Mouse (Mus musculus) kidney, embryonic 15.5 days (tissue): ENCODE data around the gene Apopt1. TPM values are rescaled to one million over a fixed set of nuclear protein-coding genes. Genes with fewer than 3 reads are reported as not detected.
A peak's percentile ranks its signal among the peaks of the same experiment; 100 is the strongest.

Experiments
- ATAC-seq: fragments of 200-750 bp; cut with Nextera tagmentation; replicated peaks from 2 replicates; pipeline ENCODE4 v1.8.0; 2017; ENCODE audit warnings: moderate TSS enrichment; ENCODE audit not compliant: low FRiP score
- H3K27ac ChIP-seq: fragments of 300-500 bp; sonication (generic); 2 replicates; pipeline ENCODE4 v1.5.1; 2015; ENCODE audit warnings: mild to moderate bottlenecking, inconsistent platforms
- H3K27me3 ChIP-seq: fragments of 300-500 bp; sonication (generic); 2 replicates; pipeline ENCODE4 v1.6.1; 2015; ENCODE audit warnings: inconsistent platforms
- H3K36me3 ChIP-seq: fragments of 300-500 bp; sonication (generic); 2 replicates; pipeline ENCODE4 v1.6.1; 2015; ENCODE audit warnings: inconsistent platforms
- H3K4me1 ChIP-seq: fragments of 300-500 bp; sonication (generic); 2 replicates; pipeline ENCODE4 v1.6.1; 2015; ENCODE audit warnings: inconsistent platforms
- H3K4me2 ChIP-seq: fragments of 300-500 bp; sonication (generic); 2 replicates; pipeline ENCODE4 v1.6.1; 2015; ENCODE audit warnings: moderate library complexity, mild to moderate bottlenecking, inconsistent platforms
- H3K4me3 ChIP-seq: fragments of 300-500 bp; sonication (generic); replicated peaks from 2 replicates; pipeline ENCODE4 v1.5.1; 2015; ENCODE audit warnings: mild to moderate bottlenecking, inconsistent platforms
- H3K9ac ChIP-seq: fragments of 300-500 bp; sonication (generic); 2 replicates; pipeline ENCODE4 v1.6.1; 2015; ENCODE audit warnings: mild to moderate bottlenecking, inconsistent platforms
- H3K9me3 ChIP-seq: fragments of 300-500 bp; sonication (generic); replicated peaks from 2 replicates; pipeline ENCODE4 v1.6.1; 2016; ENCODE audit warnings: inconsistent platforms
- WGBS: fragments of 180-500 bp; shearing (Covaris S2); methylation state at CpG from one replicate; pipeline ENCODE4 v1.1.7; 2015; ENCODE audit warnings: mixed read lengths; 5-methylcytosine and 5-hydroxymethylcytosine counted together
- polyA plus RNA-seq: library from polyadenylated mRNA; unstranded; fragments of >200 nt; fragmentation: Nextera tagmentation; extraction: Ambion mirVana; gene quantifications from 2 replicates; pipeline ENCODE4 v1.2.1, GENCODE M21; 2015

Gene Apopt1
- polyA plus RNA-seq, 1 experiment from 2014 or later: 57.4 TPM

GRCm38 (mm10) chr12:111755231-111755630 lies 42.2 kb downstream of the Apopt1 start:
- peaks cover 25% of the 10 kb centered on the region for H3K4me1 ChIP-seq
- 53% methylated on average over 2 of the region's 2 CpGs for WGBS
- no peak overlapping the region for H3K9ac ChIP-seq
- no peaks in the 10 kb centered on the region for H3K27me3 ChIP-seq
- ATAC-seq: no peak
- H3K36me3 ChIP-seq: no peaks in the 10 kb centered on the region
- no peak overlapping the region for H3K4me3 ChIP-seq
- no peaks in the 10 kb centered on the region for H3K9me3 ChIP-seq
- H3K4me2 ChIP-seq: no peak overlapping the region
- H3K27ac ChIP-seq: no peak overlapping the region

- ATAC-seq: no peak
- peaks cover 33% of the 10 kb centered on the region for H3K4me1 ChIP-seq
- no peaks in the 10 kb centered on the region for H3K36me3 ChIP-seq
Observed at GRCm38 (mm10) chr12:111756082-111756697, 43.1 kb downstream of the Apopt1 start.

DNA sequence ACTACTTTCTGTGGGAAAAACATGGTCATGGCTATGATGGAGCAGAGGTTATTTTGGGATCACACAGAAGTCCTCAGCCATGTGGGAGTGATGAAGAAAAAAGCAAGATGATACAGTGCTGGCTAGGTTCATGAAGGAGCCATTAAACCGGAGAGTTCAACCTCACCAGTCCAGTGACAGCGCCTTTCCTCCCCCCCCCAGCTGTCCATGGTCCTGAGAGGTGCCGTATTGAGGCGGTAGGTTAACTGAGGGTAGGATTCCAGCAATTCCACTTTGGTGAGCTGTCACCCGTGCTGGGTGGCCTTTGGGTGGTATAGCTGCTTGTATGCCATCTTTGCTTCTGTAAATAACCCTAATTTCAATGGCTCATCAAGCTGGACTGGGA lies 43.6 kb downstream of the Apopt1 start:
- peaks cover 33% of the 10 kb centered on the region for H3K4me1 ChIP-seq
- no peaks in the 10 kb centered on the region for H3K36me3 ChIP-seq
- H3K4me2 ChIP-seq: no peak overlapping the region
- no peak overlapping the region for H3K27ac ChIP-seq
- no peak overlapping the region for H3K9ac ChIP-seq
- WGBS: 33% methylated on average over 5 of the region's 5 CpGs
- no peaks in the 10 kb centered on the region for H3K9me3 ChIP-seq
- ATAC-seq: no peak
- H3K4me3 ChIP-seq: no peak overlapping the region
- H3K27me3 ChIP-seq: no peaks in the 10 kb centered on the region

More at GRCm38 (mm10) chr12:111756082-111756697, 43.1 kb downstream of the Apopt1 start:
- 27% methylated on average over 4 of the region's 4 CpGs for WGBS
- no peaks in the 10 kb centered on the region for H3K27me3 ChIP-seq
- H3K4me3 ChIP-seq: no peak overlapping the region
- H3K9me3 ChIP-seq: no peaks in the 10 kb centered on the region
- H3K4me2 ChIP-seq: no peak overlapping the region
- H3K27ac ChIP-seq: no peak overlapping the region
- no peak overlapping the region for H3K9ac ChIP-seq

DNA sequence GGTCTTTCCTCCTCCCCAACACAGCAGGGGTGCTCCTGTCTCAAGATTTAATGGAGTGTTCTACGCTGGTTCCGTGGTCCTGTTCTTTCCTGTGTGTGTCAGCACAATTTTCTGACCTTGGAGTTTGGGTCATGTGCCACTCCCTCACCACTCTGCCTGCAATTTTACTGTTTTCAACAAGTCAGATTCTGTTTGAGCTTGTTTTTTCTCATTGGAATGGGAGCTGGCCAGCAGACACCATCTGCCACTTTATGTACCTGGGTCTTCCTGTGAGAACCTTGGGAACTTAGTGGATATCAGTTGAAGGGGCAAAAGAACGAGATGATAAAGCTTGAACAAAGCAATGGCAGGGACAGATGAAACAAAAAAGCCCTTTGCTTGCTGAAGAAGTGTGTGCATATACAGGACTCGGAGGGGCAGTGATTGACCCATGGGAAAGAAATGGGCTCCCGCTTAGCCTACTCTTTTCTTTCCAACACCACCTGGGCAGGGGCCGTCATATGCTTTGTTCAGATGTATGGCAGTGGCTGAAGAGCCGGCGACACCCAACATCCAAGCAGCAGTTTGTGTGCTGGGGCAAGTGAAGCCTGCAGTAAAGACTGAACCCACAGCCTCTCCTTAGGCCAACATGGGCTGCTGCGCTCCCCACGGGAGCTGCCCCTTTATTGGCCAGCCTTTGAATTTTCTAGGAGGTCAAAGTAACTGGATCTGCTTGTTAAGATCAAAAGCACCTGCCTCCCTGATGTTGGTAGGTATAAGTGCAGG lies 44.7 kb downstream of the Apopt1 start:
- ATAC-seq: no peak
- WGBS: 45% methylated on average over 10 of the region's 10 CpGs

GRCm38 (mm10) chr12:111758381-111759175 lies 45.5 kb downstream of the Apopt1 start, which contains the start of gene Klc1:
TSS of gene Klc1 (plus strand) at chr12:111758849.
- Histone ChIP-seq H3K9ac (peak within 1 kb of the TSS; percentile 95), H3K4me1 (peaks cover 30% of the 10 kb centered on the region), H3K36me3 (peaks cover 10% of the 10 kb centered on the region), H3K9me3 (no peaks in the 10 kb centered on the region), H3K4me2 (peak within 1 kb of the TSS; percentile 99), H3K4me3 (peak within 1 kb of the TSS; percentile 90), H3K27me3 (no peaks in the 10 kb centered on the region), H3K27ac (peak within 1 kb of the TSS; percentile 92)
- under 1% methylated on average over 83 of the region's 85 CpGs for WGBS
- peak; percentile 77 for ATAC-seq

More for the DNA sequence above, 44.7 kb downstream of the Apopt1 start:
- Histone ChIP-seq H3K9ac (peak overlapping the region; percentile 95), H3K4me3 (peak overlapping the region; percentile 90), H3K36me3 (peaks cover 2% of the 10 kb centered on the region; the same call in 1 of the 2 replicates), H3K27ac (peak overlapping the region; percentile 92; the same call in 1 of the 2 replicates), H3K9me3 (no peaks in the 10 kb centered on the region), H3K27me3 (no peaks in the 10 kb centered on the region), H3K4me2 (peak overlapping the region; percentile 99), H3K4me1 (peaks cover 33% of the 10 kb centered on the region)

- peaks cover 10% of the 10 kb centered on the region for H3K36me3 ChIP-seq
- peak overlapping the region; percentile 95 for H3K9ac ChIP-seq
- H3K4me3 ChIP-seq: peak overlapping the region; percentile 90
- H3K27me3 ChIP-seq: no peaks in the 10 kb centered on the region
- H3K4me1 ChIP-seq: peaks cover 30% of the 10 kb centered on the region
- H3K4me2 ChIP-seq: peak overlapping the region; percentile 99
- ATAC-seq: peak; percentile 57
- WGBS: 2% methylated on average over 35 of the region's 35 CpGs
- H3K27ac ChIP-seq: peak overlapping the region; percentile 92
- H3K9me3 ChIP-seq: no peaks in the 10 kb centered on the region
Observed at GRCm38 (mm10) chr12:111759176-111760061, 46.4 kb downstream of the Apopt1 start.

DNA sequence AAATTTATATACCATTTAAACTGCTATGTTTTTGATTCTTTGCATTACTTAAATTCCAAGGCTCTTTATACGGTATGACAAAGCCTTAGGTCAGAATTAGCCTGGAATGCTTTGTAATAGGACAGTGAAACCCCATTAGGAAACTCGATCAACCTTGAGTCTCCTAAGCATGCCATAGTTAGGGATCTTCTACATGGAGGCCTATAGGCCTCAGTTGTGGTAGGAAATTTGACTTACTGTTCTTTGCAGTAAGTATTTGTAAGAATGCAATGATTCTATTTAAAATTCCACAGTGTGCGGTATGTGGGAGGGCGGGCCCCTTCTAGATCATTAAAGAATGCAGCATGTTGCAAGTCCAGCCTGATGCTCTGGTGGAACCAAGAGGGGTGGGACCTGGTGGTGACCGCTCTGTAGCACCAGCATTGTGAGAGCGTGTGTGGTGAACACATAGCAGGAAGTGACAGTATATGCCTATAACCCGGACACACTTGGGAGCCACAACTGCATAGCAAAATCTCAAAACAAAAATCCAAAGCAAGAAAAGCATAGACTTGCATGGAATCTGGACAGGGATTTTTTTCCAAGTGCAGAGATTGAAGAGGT lies 47.3 kb downstream of the Apopt1 start:
- Histone ChIP-seq H3K9me3 (no peaks in the 10 kb centered on the region), H3K4me1 (peaks cover 30% of the 10 kb centered on the region), H3K27ac (0 out of 2 replicates have a peak overlapping the region, but pooled peaks have one; percentile 92), H3K9ac (0 out of 2 replicates have a peak overlapping the region, but pooled peaks have one; percentile 95), H3K36me3 (peaks cover 10% of the 10 kb centered on the region), H3K27me3 (no peaks in the 10 kb centered on the region), H3K4me2 (peak overlapping the region; percentile 99), H3K4me3 (peak overlapping the region; percentile 90)
- no peak for ATAC-seq
- 63% methylated on average over 7 of the region's 7 CpGs for whole genome bisulfite sequencing

GRCm38 (mm10) chr12:111762620-111763280 lies 49.7 kb downstream of the Apopt1 start:
- H3K27me3 ChIP-seq: no peaks in the 10 kb centered on the region
- H3K36me3 ChIP-seq: peaks cover 10% of the 10 kb centered on the region
- WGBS: 89% methylated on average over 13 of the region's 13 CpGs
- no peak overlapping the region for H3K9ac ChIP-seq
- no peak overlapping the region for H3K4me3 ChIP-seq
- no peak overlapping the region for H3K4me2 ChIP-seq
- H3K9me3 ChIP-seq: no peaks in the 10 kb centered on the region
- ATAC-seq: no peak
- no peak overlapping the region for H3K27ac ChIP-seq
- H3K4me1 ChIP-seq: peaks cover 49% of the 10 kb centered on the region

DNA sequence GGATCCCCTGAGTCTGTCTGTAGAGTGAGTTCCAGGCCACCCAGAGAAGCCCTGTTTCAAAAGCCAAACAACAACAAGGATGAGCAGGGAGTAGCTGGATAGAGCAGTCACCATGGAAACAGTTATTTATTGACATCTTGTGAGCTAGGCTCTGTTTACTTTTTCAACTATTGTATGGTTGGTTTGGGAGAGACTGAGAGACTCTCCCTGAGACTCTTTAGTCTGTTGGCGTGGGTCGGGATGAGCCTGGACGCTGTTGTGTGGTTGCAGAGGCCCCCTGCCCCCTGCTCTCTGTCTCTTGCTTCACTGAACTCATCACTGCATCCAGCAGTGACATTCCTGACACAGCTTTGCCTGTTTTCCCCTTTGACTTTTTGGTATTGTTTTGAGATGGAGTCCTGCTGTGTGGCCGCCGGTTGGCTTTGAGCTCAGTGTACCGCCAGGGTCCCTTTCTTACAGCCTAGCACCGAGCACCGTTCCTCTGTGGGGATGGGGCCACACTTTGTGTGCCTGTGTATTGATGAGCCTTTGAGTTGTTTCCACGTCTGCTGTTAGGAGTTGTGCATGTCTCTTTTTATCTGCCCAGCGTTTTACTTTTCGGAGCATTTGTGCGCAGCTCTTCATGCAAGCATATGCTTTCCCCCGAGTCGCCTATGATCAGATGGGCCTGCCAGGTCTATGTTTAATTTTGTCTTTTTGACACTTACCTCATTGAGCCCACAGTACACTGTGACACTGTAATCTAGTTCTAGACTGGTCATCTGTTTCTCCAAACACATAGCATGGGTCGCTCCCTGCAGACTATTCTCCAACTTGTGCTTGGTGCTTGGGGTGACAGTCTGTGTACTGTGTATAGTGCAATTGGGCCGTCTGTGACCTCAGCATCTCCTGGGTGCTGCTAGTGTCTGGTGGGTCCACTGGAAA lies 53.5 kb downstream of the Apopt1 start:
- Histone ChIP-seq H3K4me3 (no peak overlapping the region), H3K27ac (peak overlapping the region; percentile 38; the same call in 1 of the 2 replicates)

More for the DNA sequence above, 53.5 kb downstream of the Apopt1 start:
- Histone ChIP-seq H3K27me3 (no peaks in the 10 kb centered on the region), H3K36me3 (peaks cover 12% of the 10 kb centered on the region), H3K4me1 (peaks cover 39% of the 10 kb centered on the region), H3K4me2 (0 out of 2 replicates have a peak overlapping the region, but pooled peaks have one; percentile 3), H3K9me3 (no peaks in the 10 kb centered on the region), H3K9ac (no peak overlapping the region)
- ATAC-seq: peak; percentile 38; the same call in 1 of the 2 replicates
- WGBS: 62% methylated on average over 16 of the region's 16 CpGs
